18 mouse cellular contexts compared by ENCODE assay signal in the genomic region with DNA sequence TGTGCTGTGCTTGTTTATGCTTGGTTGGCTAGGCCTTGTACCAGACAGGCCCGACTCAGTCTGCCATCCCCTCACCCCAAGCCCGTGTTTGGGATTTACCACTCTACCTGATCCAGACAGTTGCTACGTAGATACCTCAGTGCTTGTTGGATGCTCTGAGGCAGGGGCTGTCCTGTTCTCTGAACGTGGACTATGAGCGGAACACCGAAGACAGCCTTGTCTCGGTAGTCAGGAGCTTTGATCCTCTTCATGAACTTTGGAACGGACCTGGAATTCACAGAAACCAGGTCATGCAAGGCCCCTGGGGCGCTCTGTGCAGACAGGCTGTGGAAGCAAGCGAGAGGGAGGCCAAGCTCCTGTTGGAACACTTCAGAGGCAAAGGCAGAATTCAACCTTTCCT.
DNase-seq lines count a peak whose midpoint lies in the region; ATAC-seq and TF ChIP-seq lines count a peak whose summit lies in the region.
"Had no signal": no experiment of that assay in that cellular context is flagged by ENCODE, and none has a peak within 500 bp of the region (broad histone marks: within the 10 kb centered on the region; RNA-seq: fewer than 3 reads in every experiment).

No protein-coding gene starts in this region.

- peaks cover 4% of the 10 kb centered on the region; the same call in 1 of the 2 replicates for H3K4me1 ChIP-seq in cortical plate, adult 2 months (ENCODE audit: control insufficient read depth, insufficient read depth, low read length)

- intact Hi-C loops in gastrocnemius, adult 2 months (cut with DNase I), result loop anchor here (5.0 kb wide), 1 partner anchor 68 kb away; no protein-coding TSS in a partner anchor

- no peak for DNase-seq in gastrocnemius, adult 2 months
- DNase-seq in gastrocnemius, adult 8-10 months (ENCODE audit: low spot score in 2 of 2), result no peak
- no peak for DNase-seq in layer of hippocampus, adult 2 months (ENCODE audit: low spot score in 2 of 2)
- DNase-seq in layer of hippocampus, adult 8-10 months (ENCODE audit: low spot score in 2 of 2), result no peak
- peak; percentile 38 for DNase-seq in kidney, postnatal 14 days
- no peak for DNase-seq in right cerebral cortex, adult 2 months (ENCODE audit: low spot score in 2 of 2)
- DNase-seq: cerebellum, adult 9-10 months; forebrain, postnatal 0 days; heart, adult 18-20 months; lung, adult 18-20 months; lung, postnatal 4 days; spleen, adult 18-20 months; thymus, postnatal 25 days had no signal

- TF ChIP-seq POLR2A in cortical plate, adult 2 months (IDR thresholded peaks at IDR 0.05; ENCODE audit: extremely low read depth, insufficient read depth, low read length), result no peak

- no peak for TF ChIP-seq CTCF in gastrocnemius, adult 2 months (IDR thresholded peaks at IDR 0.05)
- no peak for TF ChIP-seq CTCF in layer of hippocampus, adult 2 months (conservative IDR thresholded peaks at IDR 0.05)
- TF ChIP-seq CTCF in cortical plate, adult 2 months (IDR thresholded peaks at IDR 0.05; ENCODE audit: extremely low read depth, insufficient read depth, low read length), result no peak

- H3K4me3 ChIP-seq in gastrocnemius, adult 2 months, result no peak overlapping the region
- no peak overlapping the region for H3K4me3 ChIP-seq in layer of hippocampus, adult 2 months
- H3K4me3 ChIP-seq in cortical plate, adult 2 months (ENCODE audit: insufficient read depth, low read length), result no peak overlapping the region
- H3K4me3 ChIP-seq: hindbrain, embryonic 15.5 days; neural tube, embryonic 13.5 days; stomach, embryonic 15.5 days had no signal

- no peak for ATAC-seq in megakaryocyte progenitor cell, adult 5-6 weeks (replicated peaks; ENCODE audit: poor library complexity)
- ATAC-seq: forebrain, postnatal 0 days had no signal

- H3K27ac ChIP-seq in gastrocnemius, adult 2 months, result peak overlapping the region; percentile 10; the same call in 1 of the 2 replicates
- H3K27ac ChIP-seq in layer of hippocampus, adult 2 months, result peak overlapping the region; percentile 75
- H3K27ac ChIP-seq in cortical plate, adult 2 months (ENCODE audit: insufficient read depth, low read length), result peak overlapping the region; percentile 38; the same call in 1 of the 2 replicates
- H3K27ac ChIP-seq: hindbrain, embryonic 15.5 days; neural tube, embryonic 13.5 days; stomach, embryonic 15.5 days had no signal

Comparison
In these comparisons a context has a peak if more than half of its experiments do, and no peak if none do; other contexts are left out.
1. H3K27ac ChIP-seq: peak in every context shown above with its lines; median percentile 75 in layer of hippocampus, adult 2 months; 38 in cortical plate, adult 2 months; 10 in gastrocnemius, adult 2 months.